Mouse (Mus musculus): Measurements from ENCODE around the gene Nr2f6. TPM values are rescaled to one million over a fixed set of nuclear protein-coding genes. Genes with fewer than 3 reads are reported as not detected.

Nr2f6 gene
- polyA plus RNA-seq, 1 experiment from 2014 or later, result 43.4 TPM

DNA sequence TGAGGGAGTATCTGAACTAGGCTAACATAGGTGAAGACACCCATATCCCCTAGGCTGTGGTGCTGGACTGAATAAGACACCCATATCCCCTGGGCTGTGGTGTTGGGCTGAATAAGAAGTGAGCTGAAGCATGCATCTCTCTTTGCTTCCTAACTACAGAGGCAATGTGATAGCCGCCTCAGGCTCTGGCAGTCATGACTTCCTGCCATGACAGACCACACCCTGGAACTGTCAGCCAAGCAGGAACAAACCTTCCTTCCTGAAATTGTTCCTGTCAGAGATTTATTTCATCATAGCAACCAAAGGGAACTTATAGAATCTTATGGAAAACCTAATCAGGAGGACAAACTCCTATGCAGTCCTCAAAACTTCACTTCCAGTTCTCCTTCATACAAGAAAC is 6.5 kb upstream of the Nr2f6 start:
- ATAC-seq (replicated peaks; ENCODE audit: insufficient number of reproducible peaks, insufficient read depth, low FRiP score, low read depth), result no peak
- H3K9me3 ChIP-seq (replicated peaks), result no peaks in the 10 kb centered on the region
- H3K36me3 ChIP-seq, result no peaks in the 10 kb centered on the region
- H3K9ac ChIP-seq, result no peak overlapping the region
- WGBS, result 47% methylated on average over 1 of the region's 1 CpGs
- no peak overlapping the region for H3K4me2 ChIP-seq
- H3K4me3 ChIP-seq, result no peak overlapping the region
- H3K4me1 ChIP-seq (replicated peaks), result peaks cover 1% of the 10 kb centered on the region
- H3K27me3 ChIP-seq, result no peaks in the 10 kb centered on the region
- no peak overlapping the region for H3K27ac ChIP-seq

DNA sequence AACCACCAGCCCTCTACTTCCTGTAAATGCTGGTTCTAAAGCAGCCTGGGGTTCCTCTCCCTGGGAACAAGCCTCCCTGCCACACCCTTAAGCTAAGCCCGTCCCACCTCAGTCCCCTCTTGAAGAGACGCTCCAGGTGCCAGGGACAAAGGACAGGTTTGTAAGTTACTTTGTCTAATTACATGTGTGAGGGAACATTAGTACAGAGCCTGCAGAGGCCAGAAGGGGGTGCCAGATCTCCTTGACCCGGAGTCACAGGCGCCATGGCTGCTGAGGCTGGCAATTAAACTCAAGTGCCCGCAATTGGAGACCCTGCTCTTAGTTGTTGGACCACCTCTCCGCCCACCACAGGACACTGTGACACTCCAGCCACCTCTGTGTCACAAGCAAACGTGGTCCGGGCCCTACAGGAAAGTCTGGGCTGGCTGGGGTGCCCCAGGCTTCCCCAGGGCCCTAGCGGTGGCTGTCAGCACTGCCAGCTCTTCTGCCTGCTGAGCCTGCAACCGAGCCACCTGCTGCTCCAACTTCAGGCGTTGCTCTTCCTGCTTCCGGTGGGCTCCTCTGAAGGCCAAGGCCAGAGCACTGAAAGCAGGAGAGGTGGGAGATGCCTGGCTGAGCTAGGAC is 3.6 kb upstream of the Nr2f6 start:
- H3K4me1 ChIP-seq (replicated peaks), result peaks cover 16% of the 10 kb centered on the region
- WGBS, result 77% methylated on average over 12 of the region's 12 CpGs
- H3K9me3 ChIP-seq (replicated peaks), result no peaks in the 10 kb centered on the region
- no peak overlapping the region for H3K4me2 ChIP-seq
- H3K4me3 ChIP-seq, result no peak overlapping the region
- H3K27ac ChIP-seq, result no peak overlapping the region
- H3K9ac ChIP-seq, result no peak overlapping the region
- H3K27me3 ChIP-seq, result no peaks in the 10 kb centered on the region
- ATAC-seq (replicated peaks; ENCODE audit: insufficient number of reproducible peaks, insufficient read depth, low FRiP score, low read depth), result no peak
- H3K36me3 ChIP-seq, result no peaks in the 10 kb centered on the region

DNA sequence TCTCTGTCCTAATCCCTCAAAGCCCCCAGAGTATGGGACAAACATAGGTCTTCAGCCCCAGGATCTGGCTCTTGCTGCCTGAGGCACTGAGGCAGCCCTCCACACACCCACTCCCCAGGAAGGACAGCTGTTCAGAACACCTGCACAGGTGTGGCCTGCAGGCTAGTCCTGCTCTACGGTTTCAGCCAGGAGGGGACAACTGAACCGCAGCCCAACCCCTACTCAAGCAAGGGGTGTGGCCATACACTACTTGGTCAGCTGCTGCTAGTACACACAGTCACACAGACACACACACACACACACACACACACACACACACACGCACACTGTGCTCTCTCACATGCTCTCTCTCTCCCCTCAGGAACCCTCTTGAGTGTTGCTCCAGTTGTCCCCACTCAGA is 2.1 kb upstream of the Nr2f6 start:
- H3K36me3 ChIP-seq, result no peaks in the 10 kb centered on the region
- H3K4me1 ChIP-seq (replicated peaks), result peaks cover 31% of the 10 kb centered on the region
- ATAC-seq (replicated peaks; ENCODE audit: insufficient number of reproducible peaks, insufficient read depth, low FRiP score, low read depth), result no peak
- no peak overlapping the region for H3K4me3 ChIP-seq
- H3K9ac ChIP-seq, result no peak overlapping the region
- 63% methylated on average over 3 of the region's 3 CpGs for WGBS
- H3K27me3 ChIP-seq, result no peaks in the 10 kb centered on the region
- H3K4me2 ChIP-seq, result no peak overlapping the region
- H3K9me3 ChIP-seq (replicated peaks), result no peaks in the 10 kb centered on the region
- no peak overlapping the region for H3K27ac ChIP-seq

DNA sequence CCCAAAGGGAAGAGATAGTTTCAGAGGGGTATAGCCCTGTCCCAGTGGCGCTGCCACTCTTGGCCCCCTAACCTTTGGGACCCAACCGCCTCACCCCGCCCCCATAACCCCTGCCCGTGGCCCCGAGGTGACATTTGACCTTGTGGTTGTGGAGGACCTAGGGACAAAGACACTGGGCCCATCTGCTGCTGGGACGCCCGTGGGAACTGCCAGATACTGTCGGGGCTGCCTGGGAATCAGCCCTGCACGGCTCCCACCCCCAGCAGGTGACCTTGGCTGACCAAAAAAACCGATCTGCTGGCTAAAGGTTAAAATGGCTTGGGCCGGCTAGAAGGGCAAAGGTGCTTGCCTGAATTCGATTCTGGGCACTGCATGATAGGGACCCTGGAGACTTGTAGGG is 1.6 kb upstream of the Nr2f6 start:
- Histone ChIP-seq H3K27ac (peak overlapping the region; percentile 93; the same call in 1 of the 2 replicates), H3K27me3 (no peaks in the 10 kb centered on the region), H3K4me3 (no peak overlapping the region), H3K9ac (no peak overlapping the region), H3K36me3 (0 out of 2 replicates have a peak, but pooled peaks cover under 1% of the 10 kb centered on the region), H3K4me1 (replicated peaks) (peaks cover 34% of the 10 kb centered on the region), H3K9me3 (replicated peaks) (no peaks in the 10 kb centered on the region), H3K4me2 (no peak overlapping the region)
- 45% methylated on average over 12 of the region's 12 CpGs for WGBS
- no peak for ATAC-seq (replicated peaks; ENCODE audit: insufficient number of reproducible peaks, insufficient read depth, low FRiP score, low read depth)

DNA sequence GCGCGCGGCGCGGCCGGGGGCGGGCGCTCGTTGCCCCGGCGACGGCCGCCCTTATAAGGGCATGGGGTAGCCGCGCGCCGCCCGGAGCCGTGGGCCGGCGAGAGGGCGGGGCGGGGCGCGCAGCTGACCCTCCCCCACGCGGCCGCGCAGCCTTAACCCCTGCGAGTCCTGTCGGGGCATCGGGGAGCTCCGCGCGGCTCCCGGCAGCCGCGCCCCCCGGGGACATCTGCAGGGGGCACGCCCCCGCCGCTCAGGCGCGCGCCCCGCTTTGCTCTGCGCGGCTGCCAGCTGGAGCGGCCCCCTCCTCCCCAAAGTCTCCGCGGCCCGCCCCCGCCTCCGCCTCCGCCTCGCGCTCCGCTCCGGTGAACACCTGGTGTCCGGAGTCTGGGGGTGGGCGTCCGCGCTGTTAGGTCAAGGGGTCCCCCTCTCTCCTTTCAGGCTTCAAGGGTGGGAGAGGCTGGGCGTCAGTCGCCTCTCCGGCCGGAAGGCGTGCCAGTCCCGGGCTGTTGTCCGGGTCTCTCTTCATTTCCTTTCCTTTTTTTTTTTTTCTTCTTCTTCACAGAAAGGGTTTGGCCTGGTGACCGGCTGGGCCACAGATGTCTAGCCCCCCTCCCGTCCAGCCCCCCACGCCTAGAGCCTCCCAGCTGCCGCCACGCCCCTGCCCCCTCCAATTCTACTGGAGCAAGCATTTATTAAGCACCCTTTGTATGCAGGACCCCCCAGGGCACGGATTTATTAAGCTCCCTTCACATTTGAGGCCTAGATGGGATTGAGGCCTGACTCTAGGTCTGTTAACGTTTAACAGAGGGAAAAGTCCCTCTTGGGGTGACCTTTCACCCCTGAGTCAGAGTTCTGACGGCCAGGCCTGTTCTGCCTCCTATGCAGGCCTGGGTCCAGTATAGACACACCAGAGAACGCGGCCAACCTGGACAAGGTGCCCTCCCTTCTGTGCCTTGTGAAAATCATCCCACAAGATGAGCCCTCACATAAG is 506 bp upstream of the Nr2f6 start:
- peak overlapping the region; percentile 93 for H3K27ac ChIP-seq

DNA sequence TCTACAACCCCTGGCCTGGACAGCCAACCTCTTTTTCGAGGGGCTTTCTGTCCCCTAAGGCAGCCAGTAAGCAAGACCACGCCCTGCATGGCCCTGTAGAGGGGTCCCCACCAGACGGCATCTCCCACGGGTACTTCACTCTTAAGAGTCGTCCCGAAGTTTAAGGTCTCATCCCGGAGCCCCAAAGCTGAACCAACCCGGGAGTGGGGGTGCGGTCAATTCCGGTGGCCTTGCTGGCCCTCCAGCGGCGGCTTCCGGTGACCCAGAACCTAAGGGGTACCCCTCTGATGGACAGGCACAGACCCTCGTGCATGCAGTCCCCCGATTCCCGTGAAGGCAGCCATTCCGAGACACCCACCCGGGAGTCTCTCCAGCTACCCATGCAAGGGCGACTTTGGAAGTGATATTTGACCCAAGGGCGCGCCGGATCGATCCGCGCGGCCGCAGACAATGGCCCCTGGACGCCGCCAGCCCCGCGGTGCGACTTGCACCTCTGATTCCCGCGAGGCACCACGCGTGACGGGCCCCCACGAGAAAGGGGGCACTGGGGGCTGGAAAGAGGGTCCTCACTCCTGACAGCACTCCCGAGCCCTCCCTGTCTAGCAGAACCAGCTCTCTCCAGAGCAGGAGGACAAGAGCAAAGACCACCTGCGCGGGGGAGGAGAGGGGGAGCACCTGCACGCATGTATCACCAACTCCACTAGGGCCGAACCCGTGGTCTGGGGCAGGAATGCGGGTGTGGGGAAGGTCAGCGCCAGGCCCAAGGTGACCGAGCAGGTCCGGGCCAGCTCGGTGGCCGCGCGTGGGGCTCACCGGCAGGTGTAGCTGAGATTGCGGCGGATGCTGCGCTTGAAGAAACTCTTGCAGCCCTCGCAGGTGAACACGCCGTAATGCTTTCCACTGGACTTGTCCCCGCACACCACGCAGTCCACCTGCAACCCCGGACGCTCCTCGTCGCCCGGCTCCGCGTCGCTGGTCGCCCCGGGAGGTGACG is 1.3 kb downstream of the Nr2f6 start:
- WGBS, result 2% methylated on average over 72 of the region's 72 CpGs

More for the DNA sequence above, 506 bp upstream of the Nr2f6 start:
- ATAC-seq (replicated peaks; ENCODE audit: insufficient number of reproducible peaks, insufficient read depth, low FRiP score, low read depth), result peak; percentile 91
- peaks cover 12% of the 10 kb centered on the region; the same call in 1 of the 2 replicates for H3K36me3 ChIP-seq
- H3K4me2 ChIP-seq, result peak overlapping the region; percentile 97
- H3K9me3 ChIP-seq (replicated peaks), result no peaks in the 10 kb centered on the region
- peak overlapping the region; percentile 81 for H3K4me3 ChIP-seq
- WGBS, result 5% methylated on average over 45 of the region's 80 CpGs
- H3K4me1 ChIP-seq (replicated peaks), result peaks cover 36% of the 10 kb centered on the region
- peak overlapping the region; percentile 86 for H3K9ac ChIP-seq
- no peaks in the 10 kb centered on the region for H3K27me3 ChIP-seq

DNA sequence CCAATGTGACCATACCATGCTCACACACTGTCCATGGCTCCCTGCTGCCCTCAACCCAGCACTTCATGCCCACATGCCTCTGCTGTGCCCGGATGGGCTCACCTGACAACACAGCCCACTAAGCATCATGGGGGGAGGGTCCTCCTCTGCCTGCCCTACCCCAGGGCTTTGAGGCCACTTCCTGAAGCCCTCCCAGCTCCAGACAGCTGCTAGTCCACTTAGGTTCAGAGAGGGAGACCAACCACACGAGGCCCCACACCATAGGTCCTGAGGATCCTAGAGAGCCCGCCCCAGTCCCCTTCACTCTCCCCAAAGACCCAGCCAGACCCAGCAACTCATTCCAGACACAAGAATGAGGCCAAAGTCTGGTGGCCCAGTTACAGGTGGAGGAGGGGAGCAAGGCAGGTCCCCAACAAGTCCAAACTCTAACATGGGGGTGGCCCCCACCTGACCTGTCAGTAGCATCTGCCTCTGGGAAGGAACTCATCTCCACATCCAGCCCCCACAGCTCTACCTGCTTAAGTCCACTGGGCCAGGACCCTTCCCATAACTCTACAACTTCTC is 2.2 kb downstream of the Nr2f6 start:
- peak overlapping the region; percentile 81 for H3K4me3 ChIP-seq
- H3K36me3 ChIP-seq, result peaks cover 24% of the 10 kb centered on the region; the same call in 1 of the 2 replicates
- ATAC-seq (replicated peaks; ENCODE audit: insufficient number of reproducible peaks, insufficient read depth, low FRiP score, low read depth), result no peak
- no peaks in the 10 kb centered on the region for H3K27me3 ChIP-seq
- peaks cover 61% of the 10 kb centered on the region for H3K4me1 ChIP-seq (replicated peaks)
- no peaks in the 10 kb centered on the region for H3K9me3 ChIP-seq (replicated peaks)
- H3K4me2 ChIP-seq, result peak overlapping the region; percentile 97
- peak overlapping the region; percentile 86 for H3K9ac ChIP-seq
- H3K27ac ChIP-seq, result peak overlapping the region; percentile 93; the same call in 1 of the 2 replicates
- 59% methylated on average over 3 of the region's 3 CpGs for WGBS

More for the DNA sequence above, 1.3 kb downstream of the Nr2f6 start:
- no peaks in the 10 kb centered on the region for H3K27me3 ChIP-seq
- H3K4me3 ChIP-seq, result peak overlapping the region; percentile 81
- H3K9ac ChIP-seq, result peak overlapping the region; percentile 86
- no peak for ATAC-seq (replicated peaks; ENCODE audit: insufficient number of reproducible peaks, insufficient read depth, low FRiP score, low read depth)
- H3K27ac ChIP-seq, result peak overlapping the region; percentile 93
- peaks cover 16% of the 10 kb centered on the region; the same call in 1 of the 2 replicates for H3K36me3 ChIP-seq
- peak overlapping the region; percentile 97 for H3K4me2 ChIP-seq
- peaks cover 54% of the 10 kb centered on the region for H3K4me1 ChIP-seq (replicated peaks)
- H3K9me3 ChIP-seq (replicated peaks), result no peaks in the 10 kb centered on the region

DNA sequence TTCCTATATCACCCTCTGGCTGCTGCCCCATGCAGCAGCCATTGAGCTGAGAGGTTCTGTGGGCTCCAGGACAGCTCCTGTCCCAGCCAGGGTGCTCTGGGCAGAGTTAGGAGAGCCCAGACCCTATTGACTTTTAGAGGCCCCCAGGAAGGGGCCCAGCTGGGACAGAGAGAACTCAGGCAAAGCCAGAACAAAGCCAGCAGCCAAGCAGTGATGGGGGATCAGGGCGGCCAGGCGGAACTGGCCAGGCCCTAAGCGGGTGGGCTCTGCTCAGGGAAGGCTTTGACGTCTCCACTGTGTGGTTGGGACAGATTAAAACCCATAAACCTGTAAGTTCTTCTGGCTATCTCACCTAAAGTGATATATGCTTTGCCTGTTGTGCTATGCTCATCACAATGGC is 2.8 kb downstream of the Nr2f6 start:
- WGBS, result 71% methylated on average over 4 of the region's 4 CpGs

DNA sequence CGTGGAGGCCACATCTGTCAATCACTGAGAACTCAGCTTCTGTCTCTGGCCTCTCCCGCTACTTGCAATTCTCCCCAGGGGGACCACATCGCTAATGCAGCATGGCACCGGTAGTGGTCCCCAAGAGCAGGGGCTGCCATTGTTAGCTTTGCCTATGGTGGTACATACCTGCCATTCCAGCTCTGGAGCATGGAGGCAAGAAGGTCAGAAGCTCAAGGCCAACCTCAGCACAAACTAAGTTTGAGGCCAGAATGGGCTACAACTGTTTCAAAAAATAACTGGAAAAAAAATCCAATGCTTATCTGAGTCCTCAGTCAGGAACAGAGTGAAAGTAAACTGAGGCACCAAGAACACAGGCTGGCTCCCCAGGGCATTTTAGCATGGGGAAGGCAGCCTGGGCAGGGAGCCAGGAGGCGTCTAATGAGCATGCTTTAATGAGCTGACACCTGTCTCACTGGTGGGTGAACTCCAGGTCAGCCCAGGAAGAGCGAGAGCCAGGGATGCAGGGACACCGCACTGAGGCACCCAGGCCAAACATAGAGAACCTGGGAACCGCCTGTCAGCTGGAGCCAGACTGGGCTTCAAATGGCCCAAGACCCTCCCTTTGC is 5.2 kb downstream of the Nr2f6 start:
- Histone ChIP-seq H3K9ac (no peak overlapping the region), H3K36me3 (peaks cover 36% of the 10 kb centered on the region), H3K4me2 (peak overlapping the region; percentile 59), H3K4me3 (peak overlapping the region; percentile 25), H3K27me3 (no peaks in the 10 kb centered on the region), H3K27ac (no peak overlapping the region), H3K9me3 (replicated peaks) (no peaks in the 10 kb centered on the region), H3K4me1 (replicated peaks) (peaks cover 52% of the 10 kb centered on the region)
- 54% methylated on average over 8 of the region's 8 CpGs for WGBS
- ATAC-seq (replicated peaks; ENCODE audit: insufficient number of reproducible peaks, insufficient read depth, low FRiP score, low read depth), result no peak

More for the DNA sequence above, 2.8 kb downstream of the Nr2f6 start:
- ATAC-seq (replicated peaks; ENCODE audit: insufficient number of reproducible peaks, insufficient read depth, low FRiP score, low read depth), result no peak
- Histone ChIP-seq H3K27ac (no peak overlapping the region), H3K9ac (0 out of 2 replicates have a peak overlapping the region, but pooled peaks have one; percentile 86), H3K4me3 (peak overlapping the region; percentile 81), H3K27me3 (no peaks in the 10 kb centered on the region), H3K4me1 (replicated peaks) (peaks cover 61% of the 10 kb centered on the region), H3K9me3 (replicated peaks) (no peaks in the 10 kb centered on the region), H3K36me3 (peaks cover 30% of the 10 kb centered on the region), H3K4me2 (peak overlapping the region; percentile 97)
